Mouse (Mus musculus): ENCODE measurements around the gene 1600014C23Rik. TPM values are rescaled to one million over a fixed set of nuclear protein-coding genes. Genes with fewer than 3 reads are reported as not detected.

The 1600014C23Rik gene
- polyA plus RNA-seq, 1 experiment from 2014 or later: not detected

DNA sequence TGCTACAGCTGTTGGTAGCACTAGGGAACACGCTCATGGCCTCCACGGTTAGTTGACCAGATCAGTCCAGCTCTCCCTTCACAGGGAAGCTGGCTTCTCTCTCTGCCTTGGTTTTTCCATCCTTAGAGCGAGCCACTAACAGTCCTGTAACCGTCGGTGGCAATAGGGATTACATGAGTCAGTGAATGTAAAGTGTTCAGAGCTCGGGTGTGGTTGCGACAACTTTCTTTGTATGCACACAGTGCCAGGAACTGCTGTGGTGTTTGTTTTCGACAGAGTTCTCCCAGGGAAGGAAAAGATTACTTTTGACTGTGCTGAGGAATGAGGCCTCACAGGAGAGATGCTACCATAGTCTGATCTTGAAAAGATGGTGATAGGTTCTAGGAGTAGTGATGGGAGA is 29.5 kb upstream of the 1600014C23Rik start:
- no peaks in the 10 kb centered on the region for H3K36me3 ChIP-seq
- H3K9me3 ChIP-seq (replicated peaks): no peaks in the 10 kb centered on the region
- H3K27ac ChIP-seq: peak overlapping the region; percentile 17; the same call in 1 of the 2 replicates
- DNase-seq (ENCODE audit: low spot score): no peak
- H3K4me3 ChIP-seq: no peak overlapping the region
- WGBS: 89% methylated on average over 8 of the region's 8 CpGs
- peaks cover 11% of the 10 kb centered on the region; the same call in 1 of the 2 replicates for H3K27me3 ChIP-seq (ENCODE audit: low read depth, poor library complexity, severe bottlenecking)
- peaks cover 64% of the 10 kb centered on the region for H3K4me1 ChIP-seq

DNA sequence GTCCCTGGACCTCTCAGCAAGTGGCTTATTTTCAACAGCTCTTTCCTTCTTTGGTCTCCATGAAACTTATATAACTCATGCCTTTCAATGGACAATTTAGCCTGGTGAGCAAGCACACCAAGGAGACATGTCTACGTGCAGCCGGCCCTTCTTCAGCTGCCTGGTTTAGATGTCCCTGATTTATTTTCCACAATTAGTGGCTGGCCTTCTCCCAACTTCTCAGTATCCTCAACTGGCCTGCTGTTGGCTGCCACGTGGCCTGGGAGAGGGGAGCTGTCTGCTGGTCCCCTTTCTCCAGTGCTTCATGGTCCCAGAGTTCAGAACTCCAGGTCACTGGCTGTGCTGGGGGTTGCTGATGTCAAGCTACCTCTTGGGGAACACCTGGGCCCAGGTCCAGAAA is 28.3 kb upstream of the 1600014C23Rik start:
- no peak for DNase-seq (ENCODE audit: low spot score)
- Histone ChIP-seq H3K27me3 (ENCODE audit: low read depth, poor library complexity, severe bottlenecking) (peaks cover 11% of the 10 kb centered on the region; the same call in 1 of the 2 replicates), H3K4me1 (peaks cover 64% of the 10 kb centered on the region), H3K27ac (0 out of 2 replicates have a peak overlapping the region, but pooled peaks have one; percentile 25), H3K4me3 (no peak overlapping the region), H3K36me3 (no peaks in the 10 kb centered on the region), H3K9me3 (replicated peaks) (no peaks in the 10 kb centered on the region)
- WGBS: 75% methylated on average over 3 of the region's 3 CpGs

GRCm38 (mm10) chr17:45760965-45761645 is 27.5 kb upstream of the 1600014C23Rik start:
- peak overlapping the region; percentile 76 for H3K27ac ChIP-seq
- no peaks in the 10 kb centered on the region for H3K36me3 ChIP-seq
- H3K9me3 ChIP-seq (replicated peaks): no peaks in the 10 kb centered on the region
- H3K27me3 ChIP-seq (ENCODE audit: low read depth, poor library complexity, severe bottlenecking): peaks cover 11% of the 10 kb centered on the region; the same call in 1 of the 2 replicates
- DNase-seq (ENCODE audit: low spot score): no peak
- H3K4me3 ChIP-seq: no peak overlapping the region
- WGBS: 65% methylated on average over 10 of the region's 10 CpGs
- peaks cover 64% of the 10 kb centered on the region for H3K4me1 ChIP-seq

DNA sequence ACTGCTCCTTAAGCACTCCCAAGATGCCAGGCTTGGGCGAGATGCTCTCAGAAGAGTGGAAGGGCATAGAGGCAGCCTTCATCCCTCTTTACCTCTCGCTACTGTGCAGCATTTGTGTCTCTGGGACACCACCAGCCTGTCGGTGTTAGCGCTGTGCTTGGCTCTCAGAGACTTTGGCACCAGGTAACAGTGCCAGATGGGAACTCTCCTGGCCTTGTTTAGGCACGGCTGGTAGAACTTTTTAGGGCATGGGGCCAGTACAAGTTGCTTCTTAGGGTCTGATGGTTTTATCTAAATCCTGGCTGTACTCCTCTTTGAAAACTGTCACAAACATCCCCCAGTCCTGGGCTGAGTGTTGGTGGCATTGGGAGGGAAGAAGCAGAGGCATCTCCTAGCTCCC is 26.1 kb upstream of the 1600014C23Rik start:
- H3K9me3 ChIP-seq (replicated peaks): no peaks in the 10 kb centered on the region
- H3K27me3 ChIP-seq (ENCODE audit: low read depth, poor library complexity, severe bottlenecking): peaks cover 11% of the 10 kb centered on the region; the same call in 1 of the 2 replicates
- peaks cover 63% of the 10 kb centered on the region for H3K4me1 ChIP-seq
- H3K27ac ChIP-seq: 0 out of 2 replicates have a peak overlapping the region, but pooled peaks have one; percentile 25
- H3K36me3 ChIP-seq: no peaks in the 10 kb centered on the region
- 89% methylated on average over 5 of the region's 5 CpGs for WGBS
- no peak overlapping the region for H3K4me3 ChIP-seq
- no peak for DNase-seq (ENCODE audit: low spot score)

DNA sequence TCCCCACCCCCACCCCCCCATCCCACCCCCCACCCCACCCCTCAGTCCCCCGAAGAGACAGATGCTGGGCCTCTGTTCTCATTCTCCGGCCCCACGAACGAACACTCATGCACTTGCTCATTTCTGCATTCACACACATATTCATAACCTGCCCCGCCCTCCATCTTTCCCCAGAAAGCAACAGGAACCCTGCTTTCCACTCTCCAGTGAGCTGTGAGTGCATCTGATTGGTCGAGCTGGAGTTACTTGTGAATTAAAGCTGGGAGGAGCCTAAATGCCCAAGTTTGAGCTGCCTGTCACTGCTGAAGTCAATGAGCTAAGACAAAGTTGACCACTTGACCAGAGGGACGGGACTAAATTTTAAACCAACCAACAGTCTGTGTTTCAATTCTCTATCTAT is 25.2 kb upstream of the 1600014C23Rik start:
- H3K4me1 ChIP-seq: peaks cover 73% of the 10 kb centered on the region
- 75% methylated on average over 7 of the region's 7 CpGs for WGBS
- no peak for DNase-seq (ENCODE audit: low spot score)
- no peak overlapping the region for H3K27ac ChIP-seq
- H3K27me3 ChIP-seq (ENCODE audit: low read depth, poor library complexity, severe bottlenecking): peaks cover 14% of the 10 kb centered on the region; the same call in 1 of the 2 replicates
- H3K4me3 ChIP-seq: no peak overlapping the region
- no peaks in the 10 kb centered on the region for H3K9me3 ChIP-seq (replicated peaks)
- H3K36me3 ChIP-seq: no peaks in the 10 kb centered on the region

DNA sequence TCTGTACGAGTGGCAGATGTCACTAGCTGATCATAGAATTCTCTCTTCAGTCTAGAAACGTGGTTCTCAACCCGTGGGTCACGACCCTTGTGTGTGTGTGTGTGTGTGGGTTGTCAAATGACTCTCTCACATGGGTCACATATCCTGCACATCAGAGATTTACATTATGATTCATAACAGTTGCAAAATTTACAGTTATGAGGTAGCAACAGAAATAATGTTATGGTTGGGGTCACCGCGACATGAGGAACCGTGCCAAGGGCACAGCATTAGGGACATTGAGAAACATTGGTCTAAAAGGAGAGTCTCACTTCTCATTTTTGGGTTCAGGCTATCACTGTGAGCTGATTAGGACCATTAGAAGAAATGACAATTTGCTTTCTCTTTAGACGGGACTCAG is 24.3 kb upstream of the 1600014C23Rik start:
- H3K4me3 ChIP-seq: no peak overlapping the region
- no peak for DNase-seq (ENCODE audit: low spot score)
- WGBS: 77% methylated on average over 8 of the region's 8 CpGs
- H3K27ac ChIP-seq: peak overlapping the region; percentile 80; the same call in 1 of the 2 replicates
- H3K36me3 ChIP-seq: no peaks in the 10 kb centered on the region
- H3K27me3 ChIP-seq (ENCODE audit: low read depth, poor library complexity, severe bottlenecking): peaks cover 14% of the 10 kb centered on the region; the same call in 1 of the 2 replicates
- no peaks in the 10 kb centered on the region for H3K9me3 ChIP-seq (replicated peaks)
- peaks cover 82% of the 10 kb centered on the region for H3K4me1 ChIP-seq

GRCm38 (mm10) chr17:45756831-45757230 is 23.2 kb upstream of the 1600014C23Rik start:
- 0 out of 2 replicates have a peak overlapping the region, but pooled peaks have one; percentile 16 for H3K4me3 ChIP-seq
- peak; percentile 80 for DNase-seq (ENCODE audit: low spot score)

GRCm38 (mm10) chr17:45756391-45756790 is 22.7 kb upstream of the 1600014C23Rik start:
- no peak overlapping the region for H3K4me3 ChIP-seq
- no peak for DNase-seq (ENCODE audit: low spot score)
- H3K27ac ChIP-seq: peak overlapping the region; percentile 80
- peaks cover 13% of the 10 kb centered on the region; the same call in 1 of the 2 replicates for H3K27me3 ChIP-seq (ENCODE audit: low read depth, poor library complexity, severe bottlenecking)
- no peaks in the 10 kb centered on the region for H3K36me3 ChIP-seq
- H3K4me1 ChIP-seq: peaks cover 85% of the 10 kb centered on the region
- 58% methylated on average over 8 of the region's 8 CpGs for WGBS
- H3K9me3 ChIP-seq (replicated peaks): no peaks in the 10 kb centered on the region

More at GRCm38 (mm10) chr17:45756831-45757230, 23.2 kb upstream of the 1600014C23Rik start:
- Histone ChIP-seq H3K4me1 (peaks cover 89% of the 10 kb centered on the region), H3K27me3 (ENCODE audit: low read depth, poor library complexity, severe bottlenecking) (peaks cover 14% of the 10 kb centered on the region; the same call in 1 of the 2 replicates), H3K9me3 (replicated peaks) (no peaks in the 10 kb centered on the region), H3K36me3 (no peaks in the 10 kb centered on the region), H3K27ac (peak overlapping the region; percentile 80)
- WGBS: 9% methylated on average over 5 of the region's 5 CpGs

- H3K27ac ChIP-seq: peak overlapping the region; percentile 83
- H3K4me3 ChIP-seq: no peak overlapping the region
- no peaks in the 10 kb centered on the region for H3K9me3 ChIP-seq (replicated peaks)
- WGBS: 83% methylated on average over 13 of the region's 13 CpGs
- no peak for DNase-seq (ENCODE audit: low spot score)
- H3K27me3 ChIP-seq (ENCODE audit: low read depth, poor library complexity, severe bottlenecking): peaks cover 4% of the 10 kb centered on the region; the same call in 1 of the 2 replicates
- no peaks in the 10 kb centered on the region for H3K36me3 ChIP-seq
- H3K4me1 ChIP-seq: peaks cover 76% of the 10 kb centered on the region
Observed at GRCm38 (mm10) chr17:45754186-45754862, 20.7 kb upstream of the 1600014C23Rik start.

GRCm38 (mm10) chr17:45752678-45753077 is 19.0 kb upstream of the 1600014C23Rik start:
- H3K4me3 ChIP-seq: peak overlapping the region; percentile 9; the same call in 1 of the 2 replicates
- 17% methylated on average over 11 of the region's 11 CpGs for whole genome bisulfite sequencing
- no peaks in the 10 kb centered on the region for H3K36me3 ChIP-seq
- peaks cover 72% of the 10 kb centered on the region for H3K4me1 ChIP-seq
- DNase-seq (ENCODE audit: low spot score): peak; percentile 71
- H3K9me3 ChIP-seq (replicated peaks): no peaks in the 10 kb centered on the region
- H3K27me3 ChIP-seq (ENCODE audit: low read depth, poor library complexity, severe bottlenecking): peaks cover 9% of the 10 kb centered on the region; the same call in 1 of the 2 replicates
- H3K27ac ChIP-seq: peak overlapping the region; percentile 83

DNA sequence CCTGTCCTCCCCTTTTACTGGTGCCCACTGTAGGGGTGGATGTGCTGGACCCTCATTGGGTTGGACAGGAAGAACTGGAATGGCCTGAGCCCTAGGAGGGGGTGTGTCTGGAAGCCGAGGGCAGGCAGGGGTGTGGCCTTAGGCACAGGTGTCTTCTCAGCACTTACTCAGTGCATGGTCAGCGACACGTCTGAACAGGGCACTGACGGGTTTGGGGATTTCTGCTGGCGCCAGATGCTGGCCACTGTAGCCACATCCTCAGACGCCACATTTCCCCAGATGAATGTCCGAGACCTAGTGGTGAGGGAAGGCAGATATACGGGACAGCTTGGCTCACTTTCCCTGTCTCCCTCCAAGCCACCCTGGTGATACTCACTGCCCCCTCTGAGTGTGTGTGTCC is 18.4 kb upstream of the 1600014C23Rik start:
- Histone ChIP-seq H3K4me3 (no peak overlapping the region), H3K27ac (peak overlapping the region; percentile 83), H3K36me3 (no peaks in the 10 kb centered on the region), H3K27me3 (ENCODE audit: low read depth, poor library complexity, severe bottlenecking) (peaks cover 9% of the 10 kb centered on the region; the same call in 1 of the 2 replicates), H3K9me3 (replicated peaks) (no peaks in the 10 kb centered on the region), H3K4me1 (peaks cover 69% of the 10 kb centered on the region)
- WGBS: 67% methylated on average over 8 of the region's 8 CpGs
- no peak for DNase-seq (ENCODE audit: low spot score)

- Histone ChIP-seq H3K9me3 (replicated peaks) (no peaks in the 10 kb centered on the region), H3K4me3 (no peak overlapping the region), H3K27me3 (ENCODE audit: low read depth, poor library complexity, severe bottlenecking) (peaks cover 9% of the 10 kb centered on the region; the same call in 1 of the 2 replicates), H3K4me1 (peaks cover 69% of the 10 kb centered on the region), H3K36me3 (no peaks in the 10 kb centered on the region), H3K27ac (no peak overlapping the region)
- WGBS: 100% methylated on average over 1 of the region's 1 CpGs
- no peak for DNase-seq (ENCODE audit: low spot score)
Observed at GRCm38 (mm10) chr17:45751359-45751758, 17.7 kb upstream of the 1600014C23Rik start.

GRCm38 (mm10) chr17:45749100-45749499 is 15.5 kb upstream of the 1600014C23Rik start:
- H3K27ac ChIP-seq: peak overlapping the region; percentile 50; the same call in 1 of the 2 replicates
- 61% methylated on average over 6 of the region's 6 CpGs for WGBS

More at GRCm38 (mm10) chr17:45749100-45749499, 15.5 kb upstream of the 1600014C23Rik start:
- Histone ChIP-seq H3K4me1 (peaks cover 51% of the 10 kb centered on the region), H3K4me3 (no peak overlapping the region), H3K36me3 (no peaks in the 10 kb centered on the region), H3K27me3 (ENCODE audit: low read depth, poor library complexity, severe bottlenecking) (peaks cover 6% of the 10 kb centered on the region; the same call in 1 of the 2 replicates), H3K9me3 (replicated peaks) (no peaks in the 10 kb centered on the region)
- no peak for DNase-seq (ENCODE audit: low spot score)

Measured in limb, embryonic 10.5 days (tissue).